Mouse (Mus musculus): Measurements from ENCODE around the gene Cdh23. TPM values are rescaled to one million over a fixed set of nuclear protein-coding genes. Genes with fewer than 3 reads are reported as not detected.

Cdh23 gene
- polyA plus RNA-seq, 1 experiment from 2014 or later, result 0.87 TPM

- Histone ChIP-seq H3K4me1 (ENCODE audit: control insufficient read depth, insufficient read depth, low read length) (peaks cover 3% of the 10 kb centered on the region; the same call in 1 of the 2 replicates), H3K27me3 (ENCODE audit: control insufficient read depth, insufficient read depth, low read length) (no peaks in the 10 kb centered on the region), H3K9me3 (replicated peaks; ENCODE audit: control insufficient read depth, low read length) (no peaks in the 10 kb centered on the region), H3K9ac (replicated peaks; ENCODE audit: low read length) (no peak overlapping the region), H3K36me3 (replicated peaks; ENCODE audit: control insufficient read depth, insufficient read depth, low read depth, low read length) (no peaks in the 10 kb centered on the region), H3K4me3 (ENCODE audit: low read depth, low read length) (no peak overlapping the region), H3K4me2 (ENCODE audit: low read depth, low read length) (no peak overlapping the region), H3K27ac (replicated peaks; ENCODE audit: low read depth, low read length) (peak overlapping the region; percentile 68)
- DNase-seq (ENCODE audit: low spot score), result no peak
- ATAC-seq (replicated peaks; ENCODE audit: insufficient number of reproducible peaks, low FRiP score, low TSS enrichment, low read depth), result 0 out of 2 replicates have a peak, but pooled peaks have one; percentile 16
- 19% methylated on average over 3 of the region's 3 CpGs for WGBS
These were observed 345.0 kb downstream of the Cdh23 start for GRCm38 (mm10) chr10:60351248-60351647.

GRCm38 (mm10) chr10:60350805-60351167 is 345.5 kb downstream of the Cdh23 start:
- Histone ChIP-seq H3K4me3 (ENCODE audit: low read depth, low read length) (no peak overlapping the region), H3K4me1 (ENCODE audit: control insufficient read depth, insufficient read depth, low read length) (peaks cover 3% of the 10 kb centered on the region; the same call in 1 of the 2 replicates), H3K9ac (replicated peaks; ENCODE audit: low read length) (no peak overlapping the region), H3K4me2 (ENCODE audit: low read depth, low read length) (no peak overlapping the region), H3K27me3 (ENCODE audit: control insufficient read depth, insufficient read depth, low read length) (no peaks in the 10 kb centered on the region), H3K9me3 (replicated peaks; ENCODE audit: control insufficient read depth, low read length) (no peaks in the 10 kb centered on the region), H3K27ac (replicated peaks; ENCODE audit: low read depth, low read length) (no peak overlapping the region), H3K36me3 (replicated peaks; ENCODE audit: control insufficient read depth, insufficient read depth, low read depth, low read length) (no peaks in the 10 kb centered on the region)
- ATAC-seq (replicated peaks; ENCODE audit: insufficient number of reproducible peaks, low FRiP score, low TSS enrichment, low read depth), result 0 out of 2 replicates have a peak, but pooled peaks have one; percentile 11
- 36% methylated on average over 3 of the region's 3 CpGs for WGBS
- DNase-seq (ENCODE audit: low spot score), result peak; percentile 88

GRCm38 (mm10) chr10:60350077-60350804 is 346.0 kb downstream of the Cdh23 start:
- DNase-seq (ENCODE audit: low spot score), result no peak
- H3K9ac ChIP-seq (replicated peaks; ENCODE audit: low read length), result no peak overlapping the region
- peaks cover 3% of the 10 kb centered on the region; the same call in 1 of the 2 replicates for H3K4me1 ChIP-seq (ENCODE audit: control insufficient read depth, insufficient read depth, low read length)
- no peak overlapping the region for H3K4me2 ChIP-seq (ENCODE audit: low read depth, low read length)
- H3K27ac ChIP-seq (replicated peaks; ENCODE audit: low read depth, low read length), result no peak overlapping the region
- H3K27me3 ChIP-seq (ENCODE audit: control insufficient read depth, insufficient read depth, low read length), result no peaks in the 10 kb centered on the region
- WGBS, result 49% methylated on average over 5 of the region's 5 CpGs
- ATAC-seq (replicated peaks; ENCODE audit: insufficient number of reproducible peaks, low FRiP score, low TSS enrichment, low read depth), result no peak
- no peak overlapping the region for H3K4me3 ChIP-seq (ENCODE audit: low read depth, low read length)
- H3K36me3 ChIP-seq (replicated peaks; ENCODE audit: control insufficient read depth, insufficient read depth, low read depth, low read length), result no peaks in the 10 kb centered on the region
- no peaks in the 10 kb centered on the region for H3K9me3 ChIP-seq (replicated peaks; ENCODE audit: control insufficient read depth, low read length)

GRCm38 (mm10) chr10:60349644-60350043 is 346.6 kb downstream of the Cdh23 start:
- Histone ChIP-seq H3K27me3 (ENCODE audit: control insufficient read depth, insufficient read depth, low read length) (no peaks in the 10 kb centered on the region), H3K9me3 (replicated peaks; ENCODE audit: control insufficient read depth, low read length) (no peaks in the 10 kb centered on the region), H3K4me3 (ENCODE audit: low read depth, low read length) (no peak overlapping the region), H3K4me1 (ENCODE audit: control insufficient read depth, insufficient read depth, low read length) (peaks cover 3% of the 10 kb centered on the region; the same call in 1 of the 2 replicates), H3K9ac (replicated peaks; ENCODE audit: low read length) (no peak overlapping the region), H3K27ac (replicated peaks; ENCODE audit: low read depth, low read length) (no peak overlapping the region), H3K36me3 (replicated peaks; ENCODE audit: control insufficient read depth, insufficient read depth, low read depth, low read length) (no peaks in the 10 kb centered on the region), H3K4me2 (ENCODE audit: low read depth, low read length) (no peak overlapping the region)
- DNase-seq (ENCODE audit: low spot score), result no peak
- WGBS, result 87% methylated on average over 5 of the region's 5 CpGs
- ATAC-seq (replicated peaks; ENCODE audit: insufficient number of reproducible peaks, low FRiP score, low TSS enrichment, low read depth), result no peak

GRCm38 (mm10) chr10:60349056-60349455 is 347.2 kb downstream of the Cdh23 start:
- H3K4me2 ChIP-seq (ENCODE audit: low read depth, low read length), result no peak overlapping the region
- H3K27ac ChIP-seq (replicated peaks; ENCODE audit: low read depth, low read length), result no peak overlapping the region
- peaks cover 3% of the 10 kb centered on the region; the same call in 1 of the 2 replicates for H3K4me1 ChIP-seq (ENCODE audit: control insufficient read depth, insufficient read depth, low read length)
- H3K4me3 ChIP-seq (ENCODE audit: low read depth, low read length), result no peak overlapping the region
- DNase-seq (ENCODE audit: low spot score), result no peak
- H3K9ac ChIP-seq (replicated peaks; ENCODE audit: low read length), result no peak overlapping the region
- no peaks in the 10 kb centered on the region for H3K27me3 ChIP-seq (ENCODE audit: control insufficient read depth, insufficient read depth, low read length)
- H3K36me3 ChIP-seq (replicated peaks; ENCODE audit: control insufficient read depth, insufficient read depth, low read depth, low read length), result no peaks in the 10 kb centered on the region
- no peaks in the 10 kb centered on the region for H3K9me3 ChIP-seq (replicated peaks; ENCODE audit: control insufficient read depth, low read length)
- 34% methylated on average over 6 of the region's 6 CpGs for WGBS
- ATAC-seq (replicated peaks; ENCODE audit: insufficient number of reproducible peaks, low FRiP score, low TSS enrichment, low read depth), result no peak

GRCm38 (mm10) chr10:60347768-60348610 is 348.3 kb downstream of the Cdh23 start:
- Histone ChIP-seq H3K4me2 (ENCODE audit: low read depth, low read length) (no peak overlapping the region), H3K27ac (replicated peaks; ENCODE audit: low read depth, low read length) (no peak overlapping the region), H3K36me3 (replicated peaks; ENCODE audit: control insufficient read depth, insufficient read depth, low read depth, low read length) (no peaks in the 10 kb centered on the region), H3K4me1 (ENCODE audit: control insufficient read depth, insufficient read depth, low read length) (peaks cover 3% of the 10 kb centered on the region; the same call in 1 of the 2 replicates), H3K9me3 (replicated peaks; ENCODE audit: control insufficient read depth, low read length) (no peaks in the 10 kb centered on the region), H3K9ac (replicated peaks; ENCODE audit: low read length) (no peak overlapping the region; the same call in 1 of the 2 replicates), H3K4me3 (ENCODE audit: low read depth, low read length) (no peak overlapping the region), H3K27me3 (ENCODE audit: control insufficient read depth, insufficient read depth, low read length) (no peaks in the 10 kb centered on the region)
- ATAC-seq (replicated peaks; ENCODE audit: insufficient number of reproducible peaks, low FRiP score, low TSS enrichment, low read depth) (no peak), DNase-seq (ENCODE audit: low spot score) (no peak)
- WGBS, result 28% methylated on average over 9 of the region's 9 CpGs

- Histone ChIP-seq H3K9ac (replicated peaks; ENCODE audit: low read length) (peak within 1 kb of the TSS; percentile 42; the same call in 1 of the 2 replicates), H3K36me3 (replicated peaks; ENCODE audit: control insufficient read depth, insufficient read depth, low read depth, low read length) (no peaks in the 10 kb centered on the region), H3K27me3 (ENCODE audit: control insufficient read depth, insufficient read depth, low read length) (no peaks in the 10 kb centered on the region), H3K4me3 (ENCODE audit: low read depth, low read length) (peak within 1 kb of the TSS; percentile 29), H3K27ac (replicated peaks; ENCODE audit: low read depth, low read length) (no peak within 1 kb of the TSS), H3K4me2 (ENCODE audit: low read depth, low read length) (peak within 1 kb of the TSS; percentile 44), H3K9me3 (replicated peaks; ENCODE audit: control insufficient read depth, low read length) (no peaks in the 10 kb centered on the region), H3K4me1 (ENCODE audit: control insufficient read depth, insufficient read depth, low read length) (peaks cover 3% of the 10 kb centered on the region; the same call in 1 of the 2 replicates)
- under 1% methylated on average over 37 of the region's 37 CpGs for WGBS
- no peak for ATAC-seq (replicated peaks; ENCODE audit: insufficient number of reproducible peaks, low FRiP score, low TSS enrichment, low read depth)
- DNase-seq (ENCODE audit: low spot score), result peak; percentile 77
These were observed 349.4 kb downstream of the Cdh23 start, which contains the start of gene Vsir for GRCm38 (mm10) chr10:60346701-60347405. Gene Vsir (plus strand): TSS chr10:60346851.
